Mouse (Mus musculus): ENCODE measurements at regions not wholly inside any gene's neighbourhood (a gene's known extent, or its start where the extent isn't known, plus 50 kb on each side); places are given as distances from the start of the nearest gene placed in this dataset.

DNA sequence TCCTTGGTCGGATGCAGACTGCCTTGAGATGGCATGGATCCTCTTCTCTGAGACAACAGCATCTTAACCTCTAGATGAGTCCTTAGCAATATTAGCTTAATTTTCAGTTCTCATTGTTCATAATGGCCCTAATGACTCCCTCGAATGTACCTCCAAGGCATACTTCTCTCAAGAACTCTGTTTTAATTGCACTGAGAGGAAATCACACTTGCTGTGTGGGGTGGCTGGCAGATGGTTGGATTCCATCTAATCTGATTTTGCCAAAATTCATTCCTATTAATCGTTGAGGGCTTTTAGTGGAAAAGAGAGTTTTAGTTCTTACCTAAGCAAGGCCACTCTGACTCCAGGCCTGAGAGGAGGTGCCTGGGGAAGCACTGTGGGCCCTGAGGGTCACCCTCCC lies 158.3 kb upstream of the Spdye4c start:
- DNase-seq (ENCODE audit: low spot score) = no peak
- H3K27me3 ChIP-seq (ENCODE audit: control insufficient read depth, insufficient read depth, low read length) = no peaks in the 10 kb centered on the region
- WGBS = 84% methylated on average over 3 of the region's 3 CpGs
- H3K9ac ChIP-seq (ENCODE audit: low read depth, low read length) = no peak overlapping the region
- no peak overlapping the region for H3K4me2 ChIP-seq (replicated peaks; ENCODE audit: low read depth, low read length)
- H3K36me3 ChIP-seq (ENCODE audit: control insufficient read depth, insufficient read depth, low read length) = no peaks in the 10 kb centered on the region
- no peak for ATAC-seq (ENCODE audit: low FRiP score)
- no peak overlapping the region for H3K4me3 ChIP-seq (ENCODE audit: low read depth, low read length)
- no peaks in the 10 kb centered on the region for H3K4me1 ChIP-seq (replicated peaks; ENCODE audit: control insufficient read depth, insufficient read depth, low read length)
- H3K9me3 ChIP-seq (ENCODE audit: control insufficient read depth, low read length) = no peaks in the 10 kb centered on the region
- no peak overlapping the region for H3K27ac ChIP-seq (ENCODE audit: low read depth, low read length)

GRCm38 (mm10) chr2:128433553-128434081 lies 157.4 kb upstream of the Spdye4c start:
- Histone ChIP-seq H3K4me3 (ENCODE audit: low read depth, low read length) (no peak overlapping the region), H3K9me3 (ENCODE audit: control insufficient read depth, low read length) (no peaks in the 10 kb centered on the region), H3K4me1 (replicated peaks; ENCODE audit: control insufficient read depth, insufficient read depth, low read length) (no peaks in the 10 kb centered on the region), H3K27me3 (ENCODE audit: control insufficient read depth, insufficient read depth, low read length) (no peaks in the 10 kb centered on the region), H3K4me2 (replicated peaks; ENCODE audit: low read depth, low read length) (no peak overlapping the region), H3K36me3 (ENCODE audit: control insufficient read depth, insufficient read depth, low read length) (no peaks in the 10 kb centered on the region), H3K9ac (ENCODE audit: low read depth, low read length) (no peak overlapping the region), H3K27ac (ENCODE audit: low read depth, low read length) (no peak overlapping the region)
- 89% methylated on average over 9 of the region's 9 CpGs for WGBS
- DNase-seq (ENCODE audit: low spot score) (no peak), ATAC-seq (ENCODE audit: low FRiP score) (no peak)

- H3K4me3 ChIP-seq (ENCODE audit: low read depth, low read length) = no peak overlapping the region
Measured at GRCm38 (mm10) chr2:128434200-128434977, 156.6 kb upstream of the Spdye4c start.

DNA sequence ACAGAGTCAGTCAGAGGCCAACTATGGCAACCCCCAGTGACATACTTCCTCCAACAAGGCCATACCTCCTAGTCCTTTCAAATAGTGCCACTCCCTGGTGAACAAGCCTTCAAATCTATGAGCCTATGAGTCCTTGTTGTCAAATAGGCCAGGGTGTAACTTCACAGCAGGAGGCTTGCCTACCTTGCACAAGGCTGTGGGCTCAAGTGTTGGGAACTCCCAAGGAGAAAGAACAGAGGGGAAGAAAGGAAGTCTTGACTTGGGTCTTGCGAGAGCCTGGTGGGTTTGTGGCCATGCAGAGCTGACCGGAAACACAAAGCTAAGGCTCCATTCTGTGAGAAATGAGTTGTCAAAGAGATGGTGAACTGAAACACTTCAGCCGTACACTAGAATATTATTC lies 154.6 kb upstream of the Spdye4c start:
- ATAC-seq (ENCODE audit: low FRiP score) (no peak), DNase-seq (ENCODE audit: low spot score) (no peak)
- no peaks in the 10 kb centered on the region for H3K9me3 ChIP-seq (ENCODE audit: control insufficient read depth, low read length)
- no peaks in the 10 kb centered on the region for H3K36me3 ChIP-seq (ENCODE audit: control insufficient read depth, insufficient read depth, low read length)
- H3K4me1 ChIP-seq (replicated peaks; ENCODE audit: control insufficient read depth, insufficient read depth, low read length) = no peaks in the 10 kb centered on the region
- no peak overlapping the region for H3K27ac ChIP-seq (ENCODE audit: low read depth, low read length)
- H3K4me2 ChIP-seq (replicated peaks; ENCODE audit: low read depth, low read length) = no peak overlapping the region
- no peak overlapping the region for H3K9ac ChIP-seq (ENCODE audit: low read depth, low read length)
- no peak overlapping the region for H3K4me3 ChIP-seq (ENCODE audit: low read depth, low read length)
- no peaks in the 10 kb centered on the region for H3K27me3 ChIP-seq (ENCODE audit: control insufficient read depth, insufficient read depth, low read length)
- WGBS = 94% methylated on average over 3 of the region's 3 CpGs

More at GRCm38 (mm10) chr2:128434200-128434977, 156.6 kb upstream of the Spdye4c start:
- Histone ChIP-seq H3K4me2 (replicated peaks; ENCODE audit: low read depth, low read length) (no peak overlapping the region), H3K9me3 (ENCODE audit: control insufficient read depth, low read length) (no peaks in the 10 kb centered on the region), H3K27me3 (ENCODE audit: control insufficient read depth, insufficient read depth, low read length) (no peaks in the 10 kb centered on the region), H3K4me1 (replicated peaks; ENCODE audit: control insufficient read depth, insufficient read depth, low read length) (no peaks in the 10 kb centered on the region), H3K9ac (ENCODE audit: low read depth, low read length) (no peak overlapping the region), H3K27ac (ENCODE audit: low read depth, low read length) (no peak overlapping the region), H3K36me3 (ENCODE audit: control insufficient read depth, insufficient read depth, low read length) (no peaks in the 10 kb centered on the region)
- WGBS = 53% methylated on average over 11 of the region's 11 CpGs
- no peak for ATAC-seq (ENCODE audit: low FRiP score)
- DNase-seq (ENCODE audit: low spot score) = no peak

- Histone ChIP-seq H3K36me3 (ENCODE audit: control insufficient read depth, insufficient read depth, low read length) (no peaks in the 10 kb centered on the region), H3K27ac (ENCODE audit: low read depth, low read length) (no peak overlapping the region), H3K9ac (ENCODE audit: low read depth, low read length) (no peak overlapping the region), H3K9me3 (ENCODE audit: control insufficient read depth, low read length) (no peaks in the 10 kb centered on the region), H3K4me2 (replicated peaks; ENCODE audit: low read depth, low read length) (no peak overlapping the region), H3K4me1 (replicated peaks; ENCODE audit: control insufficient read depth, insufficient read depth, low read length) (no peaks in the 10 kb centered on the region), H3K27me3 (ENCODE audit: control insufficient read depth, insufficient read depth, low read length) (no peaks in the 10 kb centered on the region), H3K4me3 (ENCODE audit: low read depth, low read length) (no peak overlapping the region)
- DNase-seq (ENCODE audit: low spot score) (no peak), ATAC-seq (ENCODE audit: low FRiP score) (no peak)
- WGBS = 72% methylated on average over 7 of the region's 7 CpGs
Measured at GRCm38 (mm10) chr2:128437698-128438097, 153.3 kb upstream of the Spdye4c start.

DNA sequence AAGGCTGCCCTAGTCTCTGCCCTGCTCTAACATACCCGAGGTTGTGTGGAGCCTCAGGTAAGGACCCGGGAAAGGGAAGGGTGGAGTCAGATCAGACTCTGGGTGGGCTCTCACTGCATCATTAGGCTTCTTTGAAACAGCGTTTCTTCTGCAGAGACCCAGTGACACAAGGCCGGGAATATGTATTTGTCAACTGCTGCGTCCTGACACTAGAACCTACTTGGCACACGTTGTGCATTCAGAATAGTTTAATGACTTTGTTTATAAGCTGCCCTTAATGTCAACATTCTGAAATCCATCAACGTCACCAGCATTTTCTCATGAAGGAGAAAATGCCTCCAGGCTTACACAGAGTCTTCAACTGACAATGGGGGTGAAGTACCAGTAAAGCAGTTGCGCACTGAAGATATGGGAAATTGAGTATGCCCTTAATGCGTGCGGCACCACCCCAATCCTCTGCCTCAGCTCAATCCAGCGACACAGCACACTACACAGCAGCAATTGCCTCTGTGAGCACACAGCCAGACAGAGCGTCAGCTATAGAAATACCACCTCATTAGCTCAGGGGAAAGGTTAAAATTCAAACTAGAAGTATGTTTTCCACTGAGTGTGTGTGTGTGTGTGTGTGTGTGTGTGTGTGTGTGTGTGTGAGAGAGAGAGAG lies 152.7 kb upstream of the Spdye4c start:
- H3K4me2 ChIP-seq (replicated peaks; ENCODE audit: low read depth, low read length) = no peak overlapping the region
- DNase-seq (ENCODE audit: low spot score) (no peak), ATAC-seq (ENCODE audit: low FRiP score) (no peak)
- no peaks in the 10 kb centered on the region for H3K4me1 ChIP-seq (replicated peaks; ENCODE audit: control insufficient read depth, insufficient read depth, low read length)
- H3K27me3 ChIP-seq (ENCODE audit: control insufficient read depth, insufficient read depth, low read length) = no peaks in the 10 kb centered on the region
- H3K36me3 ChIP-seq (ENCODE audit: control insufficient read depth, insufficient read depth, low read length) = no peaks in the 10 kb centered on the region
- no peak overlapping the region for H3K27ac ChIP-seq (ENCODE audit: low read depth, low read length)
- no peaks in the 10 kb centered on the region for H3K9me3 ChIP-seq (ENCODE audit: control insufficient read depth, low read length)
- WGBS = 69% methylated on average over 12 of the region's 12 CpGs
- H3K4me3 ChIP-seq (ENCODE audit: low read depth, low read length) = no peak overlapping the region
- no peak overlapping the region for H3K9ac ChIP-seq (ENCODE audit: low read depth, low read length)

GRCm38 (mm10) chr2:128438897-128439296 lies 152.1 kb upstream of the Spdye4c start:
- no peak for ATAC-seq (ENCODE audit: low FRiP score)
- Histone ChIP-seq H3K4me1 (replicated peaks; ENCODE audit: control insufficient read depth, insufficient read depth, low read length) (no peaks in the 10 kb centered on the region), H3K27me3 (ENCODE audit: control insufficient read depth, insufficient read depth, low read length) (no peaks in the 10 kb centered on the region), H3K4me3 (ENCODE audit: low read depth, low read length) (no peak overlapping the region), H3K27ac (ENCODE audit: low read depth, low read length) (no peak overlapping the region), H3K36me3 (ENCODE audit: control insufficient read depth, insufficient read depth, low read length) (no peaks in the 10 kb centered on the region), H3K4me2 (replicated peaks; ENCODE audit: low read depth, low read length) (no peak overlapping the region), H3K9me3 (ENCODE audit: control insufficient read depth, low read length) (no peaks in the 10 kb centered on the region), H3K9ac (ENCODE audit: low read depth, low read length) (no peak overlapping the region)
- 79% methylated on average over 2 of the region's 2 CpGs for WGBS
- no peak for DNase-seq (ENCODE audit: low spot score)

DNA sequence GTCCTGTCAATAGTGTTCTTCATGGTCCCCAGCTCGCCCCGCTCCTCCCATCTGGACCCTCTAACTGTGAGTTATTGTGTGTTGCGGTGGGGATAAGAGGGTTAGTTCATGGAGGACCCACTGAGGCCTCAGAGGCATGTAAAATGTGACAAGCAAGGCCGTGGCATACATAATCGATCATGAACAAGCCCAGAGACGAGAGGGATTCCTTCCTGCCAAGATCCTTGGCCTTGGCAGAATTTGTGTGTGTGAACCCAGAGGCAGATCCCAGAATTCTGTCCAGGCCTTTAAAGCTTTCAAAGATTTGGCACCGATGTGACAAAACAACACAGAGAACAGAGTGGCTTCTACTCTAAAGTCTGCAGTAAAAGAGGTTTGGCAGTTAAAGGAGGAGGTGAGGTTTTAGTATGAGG lies 146.4 kb upstream of the Spdye4c start:
- 83% methylated on average over 7 of the region's 7 CpGs for WGBS
- Histone ChIP-seq H3K9ac (ENCODE audit: low read depth, low read length) (no peak overlapping the region), H3K27me3 (ENCODE audit: control insufficient read depth, insufficient read depth, low read length) (no peaks in the 10 kb centered on the region), H3K4me2 (replicated peaks; ENCODE audit: low read depth, low read length) (no peak overlapping the region), H3K4me1 (replicated peaks; ENCODE audit: control insufficient read depth, insufficient read depth, low read length) (no peaks in the 10 kb centered on the region), H3K36me3 (ENCODE audit: control insufficient read depth, insufficient read depth, low read length) (no peaks in the 10 kb centered on the region), H3K9me3 (ENCODE audit: control insufficient read depth, low read length) (no peaks in the 10 kb centered on the region), H3K4me3 (ENCODE audit: low read depth, low read length) (no peak overlapping the region), H3K27ac (ENCODE audit: low read depth, low read length) (no peak overlapping the region)
- DNase-seq (ENCODE audit: low spot score) (no peak), ATAC-seq (ENCODE audit: low FRiP score) (no peak)

DNA sequence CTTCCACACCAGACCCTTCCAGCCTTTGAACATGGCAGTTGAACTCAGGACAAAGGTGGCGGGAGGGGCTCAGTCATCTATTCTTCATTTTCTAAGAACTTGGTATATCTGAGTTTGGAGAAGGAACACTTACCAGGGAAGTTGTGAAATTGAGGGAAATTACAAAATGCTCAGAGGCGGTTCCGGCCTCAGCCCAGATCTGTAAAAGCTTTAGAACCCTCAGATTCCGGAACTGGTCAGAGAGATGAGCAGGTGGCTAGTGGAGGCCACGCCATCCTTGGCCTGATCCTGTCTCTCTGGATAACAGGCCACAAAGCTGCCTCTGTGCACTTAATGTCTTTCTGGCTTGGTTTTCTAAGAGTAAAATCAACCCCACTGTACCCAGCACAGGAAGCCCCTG lies 145.6 kb upstream of the Spdye4c start:
- Histone ChIP-seq H3K27ac (ENCODE audit: low read depth, low read length) (no peak overlapping the region), H3K36me3 (ENCODE audit: control insufficient read depth, insufficient read depth, low read length) (no peaks in the 10 kb centered on the region), H3K9ac (ENCODE audit: low read depth, low read length) (no peak overlapping the region), H3K27me3 (ENCODE audit: control insufficient read depth, insufficient read depth, low read length) (no peaks in the 10 kb centered on the region), H3K9me3 (ENCODE audit: control insufficient read depth, low read length) (no peaks in the 10 kb centered on the region), H3K4me3 (ENCODE audit: low read depth, low read length) (no peak overlapping the region), H3K4me1 (replicated peaks; ENCODE audit: control insufficient read depth, insufficient read depth, low read length) (no peaks in the 10 kb centered on the region), H3K4me2 (replicated peaks; ENCODE audit: low read depth, low read length) (no peak overlapping the region)
- ATAC-seq (ENCODE audit: low FRiP score) (no peak), DNase-seq (ENCODE audit: low spot score) (no peak)
- WGBS = 93% methylated on average over 5 of the region's 5 CpGs

Measured in hindbrain, embryonic 11.5 days (tissue).